Mouse (Mus musculus): ENCODE results near the gene Olfr622. TPM values are rescaled to one million over a fixed set of nuclear protein-coding genes. Genes with fewer than 3 reads are reported as not detected.

Olfr622 gene
- not detected for polyA plus RNA-seq (2021)

- no peak for TF ChIP-seq CTCF (IDR thresholded peaks at IDR 0.05)
- CTCF ChIA-PET, result no interaction called here
- POLR2A ChIA-PET, result no interaction called here
These were observed at the start of gene Olfr622 for GRCm38 (mm10) chr7:103642602-103643001. TSS of gene Olfr622 (minus strand) at chr7:103642702.

GRCm38 (mm10) chr7:103682420-103682819, 39.9 kb upstream of the Olfr622 start, which contains the start of gene Olfr625-ps1:
TSS of gene Olfr625-ps1 (plus strand) at chr7:103682720.
- in situ Hi-C loops (cut with MboI; ENCODE audit: low pct_unique_long_range_greater_than_20kb), result no loop called here
- no peaks in the 10 kb centered on the region for H3K27me3 ChIP-seq
- no peak for TF ChIP-seq CTCF (IDR thresholded peaks at IDR 0.05)
- DNase-seq (ENCODE audit: low read depth, low spot score) (no peak), ATAC-seq (no peak)
- ChIA-PET POLR2A (no interaction called here), CTCF (no interaction called here)

More at GRCm38 (mm10) chr7:103642602-103643001, at the start of gene Olfr622:
- no peak for DNase-seq (ENCODE audit: low read depth, low spot score)
- in situ Hi-C loops (cut with MboI; ENCODE audit: low pct_unique_long_range_greater_than_20kb), result no loop called here
- ATAC-seq, result no peak
- no peaks in the 10 kb centered on the region for H3K27me3 ChIP-seq

GRCm38 (mm10) chr7:103671091-103671490, 28.6 kb upstream of the Olfr622 start, which contains the start of gene Olfr624:
TSS of gene Olfr624 (minus strand) at chr7:103671191.
- in situ Hi-C loops (cut with MboI; ENCODE audit: low pct_unique_long_range_greater_than_20kb), result no loop called here
- POLR2A ChIA-PET, result no interaction called here
- ATAC-seq (no peak), DNase-seq (ENCODE audit: low read depth, low spot score) (no peak)
- no peak for TF ChIP-seq CTCF (IDR thresholded peaks at IDR 0.05)
- no peaks in the 10 kb centered on the region for H3K27me3 ChIP-seq
- CTCF ChIA-PET, result no interaction called here

GRCm38 (mm10) chr7:103663598-103663997, 21.1 kb upstream of the Olfr622 start, which contains the start of gene Olfr623:
TSS of gene Olfr623 (minus strand) at chr7:103663698.
- no peaks in the 10 kb centered on the region for H3K27me3 ChIP-seq
- CTCF ChIA-PET, result no interaction called here
- ATAC-seq, result no peak
- DNase-seq (ENCODE audit: low read depth, low spot score), result no peak
- TF ChIP-seq CTCF (IDR thresholded peaks at IDR 0.05), result no peak
- in situ Hi-C loops (cut with MboI; ENCODE audit: low pct_unique_long_range_greater_than_20kb), result no loop called here
- POLR2A ChIA-PET, result no interaction called here

- DNase-seq (ENCODE audit: low read depth, low spot score), result no peak
- H3K27me3 ChIP-seq, result no peaks in the 10 kb centered on the region
- ATAC-seq, result no peak
- ChIA-PET POLR2A (no interaction called here), CTCF (no interaction called here)
- TF ChIP-seq CTCF (IDR thresholded peaks at IDR 0.05), result no peak
- in situ Hi-C loops (cut with MboI; ENCODE audit: low pct_unique_long_range_greater_than_20kb), result no loop called here
These were observed 1.6 kb upstream of the Olfr622 start for GRCm38 (mm10) chr7:103644070-103644469.

GRCm38 (mm10) chr7:103636795-103637194, 5.7 kb downstream of the Olfr622 start:
- ATAC-seq (no peak), DNase-seq (ENCODE audit: low read depth, low spot score) (no peak)
- POLR2A ChIA-PET, result no interaction called here
- no peak for TF ChIP-seq CTCF (IDR thresholded peaks at IDR 0.05)
- in situ Hi-C loops (cut with MboI; ENCODE audit: low pct_unique_long_range_greater_than_20kb), result no loop called here
- CTCF ChIA-PET, result no interaction called here
- H3K27me3 ChIP-seq, result no peaks in the 10 kb centered on the region

GRCm38 (mm10) chr7:103612434-103612833, 30.1 kb downstream of the Olfr622 start, which contains the start of gene Olfr620:
TSS of gene Olfr620 (minus strand) at chr7:103612534.
- POLR2A ChIA-PET, result no interaction called here
- no peak for TF ChIP-seq CTCF (IDR thresholded peaks at IDR 0.05)
- ATAC-seq (no peak), DNase-seq (ENCODE audit: low read depth, low spot score) (no peak)
- in situ Hi-C loops (cut with MboI; ENCODE audit: low pct_unique_long_range_greater_than_20kb), result no loop called here
- CTCF ChIA-PET, result no interaction called here
- H3K27me3 ChIP-seq, result no peaks in the 10 kb centered on the region

- DNase-seq (ENCODE audit: low read depth, low spot score) (no peak), ATAC-seq (no peak)
- CTCF ChIA-PET, result no interaction called here
- POLR2A ChIA-PET, result no interaction called here
- TF ChIP-seq CTCF (IDR thresholded peaks at IDR 0.05), result no peak
- H3K27me3 ChIP-seq, result no peaks in the 10 kb centered on the region
- in situ Hi-C loops (cut with MboI; ENCODE audit: low pct_unique_long_range_greater_than_20kb), result no loop called here
These were observed 35.1 kb downstream of the Olfr622 start for GRCm38 (mm10) chr7:103607425-103607824.

- CTCF ChIA-PET, result no interaction called here
- ATAC-seq (no peak), DNase-seq (ENCODE audit: low read depth, low spot score) (no peak)
- POLR2A ChIA-PET, result no interaction called here
- H3K27me3 ChIP-seq, result no peaks in the 10 kb centered on the region
- no peak for TF ChIP-seq CTCF (IDR thresholded peaks at IDR 0.05)
- in situ Hi-C loops (cut with MboI; ENCODE audit: low pct_unique_long_range_greater_than_20kb), result no loop called here
These were observed 42.2 kb downstream of the Olfr622 start, which contains the start of gene Olfr619 for GRCm38 (mm10) chr7:103600275-103600674. TSS of gene Olfr619 (plus strand) at chr7:103600575.

- ATAC-seq, result no peak
- in situ Hi-C loops (cut with MboI; ENCODE audit: low pct_unique_long_range_greater_than_20kb), result no loop called here
- no peaks in the 10 kb centered on the region for H3K27me3 ChIP-seq
- ChIA-PET POLR2A (no interaction called here), CTCF (no interaction called here)
- no peak for DNase-seq (ENCODE audit: low read depth, low spot score)
- no peak for TF ChIP-seq CTCF (IDR thresholded peaks at IDR 0.05)
These were observed 52.7 kb downstream of the Olfr622 start, which contains the start of gene Olfr618 for GRCm38 (mm10) chr7:103589803-103590202. TSS of gene Olfr618 (plus strand) at chr7:103590103.

Other genes starting within 250 kb of the Olfr622 start
- gene Usp17lc, start 227.6 kb downstream of the Olfr622 start, polyA plus RNA-seq (2021), result not detected
- gene Olfr605, start 197.3 kb downstream of the Olfr622 start, polyA plus RNA-seq (2021), result not detected
- gene Olfr606, start 193.7 kb downstream of the Olfr622 start, polyA plus RNA-seq (2021), result not detected
- gene Olfr607, start 178.6 kb downstream of the Olfr622 start, polyA plus RNA-seq (2021), result not detected
- not detected for gene Olfr608, start 172.8 kb downstream of the Olfr622 start, polyA plus RNA-seq (2021)
- not detected for gene Olfr609, start 144.6 kb downstream of the Olfr622 start, polyA plus RNA-seq (2021)
- not detected for gene Olfr610, start 130.6 kb downstream of the Olfr622 start, polyA plus RNA-seq (2021)
- gene Olfr611, start 121.9 kb downstream of the Olfr622 start, polyA plus RNA-seq (2021), result not detected
- not detected for gene Olfr612, start 100.0 kb downstream of the Olfr622 start, polyA plus RNA-seq (2021)
- 0.42 TPM for gene Olfr613, start 94.6 kb downstream of the Olfr622 start, polyA plus RNA-seq (2021)
- gene Olfr615, start 86.6 kb downstream of the Olfr622 start, polyA plus RNA-seq (2021), result not detected
- gene Olfr616, start 73.6 kb downstream of the Olfr622 start, polyA plus RNA-seq (2021), result not detected
- not detected for gene Olfr617, start 69.6 kb downstream of the Olfr622 start, polyA plus RNA-seq (2021)
- gene Olfr618, start 52.6 kb downstream of the Olfr622 start, polyA plus RNA-seq (2021), result not detected
- gene Olfr619, start 42.1 kb downstream of the Olfr622 start, polyA plus RNA-seq (2021), result not detected
- gene Olfr620, start 30.2 kb downstream of the Olfr622 start, polyA plus RNA-seq (2021), result not detected
- gene Olfr623, start 21.0 kb upstream of the Olfr622 start, polyA plus RNA-seq (2021), result not detected
- gene Olfr624, start 28.5 kb upstream of the Olfr622 start, polyA plus RNA-seq (2021), result 0.15 TPM
- not detected for gene Olfr625-ps1, start 40.0 kb upstream of the Olfr622 start, polyA plus RNA-seq (2021)
- not detected for gene Olfr243, start 72.0 kb upstream of the Olfr622 start, polyA plus RNA-seq (2021)
- not detected for gene Olfr628, start 87.7 kb upstream of the Olfr622 start, polyA plus RNA-seq (2021)
- not detected for gene Olfr629, start 102.2 kb upstream of the Olfr622 start, polyA plus RNA-seq (2021)
- not detected for gene Olfr630, start 114.6 kb upstream of the Olfr622 start, polyA plus RNA-seq (2021)
- not detected for gene Olfr69, start 128.9 kb upstream of the Olfr622 start, polyA plus RNA-seq (2021)
- not detected for gene Olfr68, start 137.0 kb upstream of the Olfr622 start, polyA plus RNA-seq (2021)
- gene Olfr67, start 149.1 kb upstream of the Olfr622 start, polyA plus RNA-seq (2021), result not detected
- gene Hbb-bt, start 171.3 kb upstream of the Olfr622 start, polyA plus RNA-seq (2021), result not detected
- not detected for gene Hbb-bs, start 185.4 kb upstream of the Olfr622 start, polyA plus RNA-seq (2021)
- not detected for gene Hbb-bh2, start 197.8 kb upstream of the Olfr622 start, polyA plus RNA-seq (2021)
- not detected for gene Hbb-bh1, start 200.5 kb upstream of the Olfr622 start, polyA plus RNA-seq (2021)
- not detected for gene Hbb-y, start 210.5 kb upstream of the Olfr622 start, polyA plus RNA-seq (2021)
- gene Olfr66, start 243.6 kb upstream of the Olfr622 start, polyA plus RNA-seq (2021), result not detected